Mouse (Mus musculus) ovary, postnatal 14 days (tissue): ENCODE measurements around the gene Hspb3.

Experiments
- DNase-seq: peaks from one replicate; pipeline ENCODE4 v3.0.0; 2022; ENCODE audit warnings: low spot score

Gene Hspb3

DNA sequence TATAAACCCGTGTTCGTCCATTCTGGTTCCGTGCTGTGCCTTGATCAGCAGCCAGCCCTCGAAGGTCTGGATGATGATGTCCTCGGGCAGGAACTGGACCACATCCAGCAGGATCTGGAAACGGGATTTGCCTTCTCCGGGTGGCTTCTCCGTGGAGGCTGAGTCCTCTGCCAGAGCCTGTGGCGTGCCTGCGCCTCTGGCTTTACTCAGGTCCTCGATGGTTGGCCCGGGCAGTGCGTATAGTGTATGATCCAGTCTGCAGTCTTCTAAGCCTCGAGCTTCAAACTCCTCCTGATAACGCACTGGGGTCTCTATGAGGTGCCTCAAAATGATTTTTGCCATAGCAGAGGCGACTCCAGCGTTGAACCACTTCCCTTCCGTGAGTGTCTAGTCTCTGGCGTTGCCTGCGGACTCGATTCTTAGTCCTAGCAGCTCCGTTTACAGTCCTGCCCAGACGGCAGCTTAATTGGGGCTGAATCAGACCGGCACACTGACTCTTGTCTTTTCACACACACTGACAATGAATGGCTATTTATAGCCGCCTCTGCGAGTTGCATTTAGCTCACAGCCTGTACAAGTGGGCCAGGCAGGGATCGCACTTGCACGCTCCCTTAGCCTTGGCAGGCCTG, at the start of gene Hspb3:
Hspb3 (minus strand) TSS at position 526 of the 629 bp plus-strand sequence.
- DNase-seq: no peak

- DNase-seq: no peak
Observed at GRCm38 (mm10) chr13:113713186-113713585, 49.7 kb upstream of the Hspb3 start.

DNA sequence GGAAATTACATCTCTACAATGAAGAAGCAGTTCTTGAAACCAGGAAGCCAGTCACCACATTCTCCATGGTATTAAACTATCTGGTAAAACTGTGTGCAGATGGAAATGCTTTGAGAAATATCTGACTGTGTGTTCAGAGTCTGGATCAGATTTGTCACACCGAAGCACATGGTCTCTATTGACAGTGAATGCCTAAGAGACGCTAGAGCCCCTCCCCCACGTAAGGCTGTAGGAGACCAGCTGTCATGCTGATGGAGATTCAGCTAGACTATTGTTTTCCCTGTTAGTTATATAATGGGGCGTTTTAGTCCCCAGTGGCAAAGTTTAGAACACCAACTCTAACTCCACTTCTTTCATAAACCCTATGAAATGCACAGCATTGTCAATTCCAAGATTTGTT, 42.7 kb upstream of the Hspb3 start:
- DNase-seq: no peak

GRCm38 (mm10) chr13:113701185-113701584, 37.7 kb upstream of the Hspb3 start:
- no peak for DNase-seq

- DNase-seq: no peak
Observed at GRCm38 (mm10) chr13:113699928-113700327, 36.5 kb upstream of the Hspb3 start.

GRCm38 (mm10) chr13:113699415-113699873, 36.0 kb upstream of the Hspb3 start:
- DNase-seq: no peak

GRCm38 (mm10) chr13:113696838-113697321, 33.4 kb upstream of the Hspb3 start:
- no peak for DNase-seq

DNA sequence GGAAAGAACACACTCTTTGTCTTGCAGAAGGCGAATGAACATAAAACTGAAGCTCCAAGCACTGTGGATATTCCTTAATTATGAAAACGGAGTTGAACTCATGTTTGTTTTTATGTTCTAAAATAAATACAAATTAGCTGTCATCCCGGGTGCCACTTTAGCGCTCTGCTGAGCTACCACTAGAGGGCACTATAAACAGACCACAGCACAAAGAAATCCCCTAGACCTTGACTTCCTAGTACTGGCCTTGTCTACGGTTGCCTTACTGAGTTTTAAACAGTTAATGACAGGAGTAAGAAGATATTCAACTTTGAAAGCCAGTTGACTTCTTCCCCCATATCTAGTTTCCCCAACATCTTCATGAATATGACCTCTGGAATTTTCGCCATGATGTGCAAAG, 29.9 kb upstream of the Hspb3 start:
- DNase-seq: peak; percentile 39

GRCm38 (mm10) chr13:113691644-113692043, 28.2 kb upstream of the Hspb3 start:
- DNase-seq: no peak

DNA sequence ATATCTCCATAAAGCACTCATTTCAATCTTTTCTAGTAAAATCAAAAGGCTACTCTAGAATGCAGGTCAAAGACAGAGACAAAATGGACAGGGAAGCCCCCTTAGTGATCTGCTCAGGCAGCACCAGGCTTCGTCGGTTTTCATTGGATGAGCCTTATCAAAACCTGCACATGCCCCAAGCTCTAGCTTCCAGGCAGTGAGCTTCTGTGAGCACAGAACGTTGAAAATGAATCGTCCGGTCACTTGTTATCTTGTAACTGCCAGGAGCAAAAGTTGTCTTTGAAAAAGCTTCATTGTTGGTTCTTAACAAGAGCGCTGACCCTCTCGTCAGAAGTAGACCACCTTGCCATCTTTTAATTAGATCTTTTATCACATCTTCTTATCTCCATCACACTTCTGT, 26.4 kb upstream of the Hspb3 start:
- no peak for DNase-seq

GRCm38 (mm10) chr13:113686691-113687121, 23.2 kb upstream of the Hspb3 start:
- no peak for DNase-seq

DNA sequence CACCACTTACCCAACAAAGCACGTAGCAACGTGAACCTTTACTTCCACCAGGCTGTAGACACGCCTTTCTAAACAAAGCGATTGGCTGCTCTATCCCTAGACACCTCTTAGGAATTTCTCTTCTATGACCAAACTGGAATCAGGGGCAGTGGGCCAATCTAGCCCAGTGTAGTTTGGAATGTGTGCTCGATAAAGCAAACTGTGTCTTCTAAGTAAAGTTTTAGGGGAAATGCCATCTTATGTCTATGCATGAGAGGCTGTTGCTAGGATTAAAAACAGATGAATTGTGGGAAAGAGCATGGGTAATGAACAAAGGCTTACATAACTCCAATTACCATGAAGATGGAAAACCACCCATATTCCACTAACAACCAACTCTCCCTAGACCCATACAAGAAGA, 19.3 kb upstream of the Hspb3 start:
- no peak for DNase-seq

GRCm38 (mm10) chr13:113680646-113681045, 17.2 kb upstream of the Hspb3 start:
- DNase-seq: no peak

DNA sequence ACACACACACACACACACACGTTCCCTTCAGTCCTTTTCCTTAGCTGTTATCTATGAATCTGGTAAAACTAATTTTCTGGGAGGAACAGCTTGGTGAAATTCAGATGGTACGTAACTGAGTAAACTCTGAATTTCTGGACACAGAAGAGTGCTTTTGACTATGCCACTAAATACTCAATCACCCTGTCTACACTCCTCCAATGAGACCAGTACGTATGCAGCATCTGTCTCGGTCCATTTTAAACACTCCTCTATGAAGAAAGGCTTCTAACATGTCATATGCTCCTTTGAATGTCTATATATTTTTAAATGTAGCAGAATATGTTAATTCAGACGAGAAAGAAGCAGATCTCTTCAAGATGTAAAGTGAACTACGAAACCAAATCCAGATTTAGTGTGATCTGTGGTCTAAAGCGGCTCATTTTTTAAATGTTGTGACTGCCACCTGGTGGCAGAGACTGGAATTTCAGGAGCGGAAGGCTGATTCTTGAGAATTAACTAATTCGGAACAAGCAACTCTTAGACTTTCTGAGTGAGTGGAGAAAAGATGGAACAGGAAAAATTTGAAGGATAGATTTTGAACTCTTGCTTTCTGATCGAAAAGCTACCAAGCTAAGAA, 6.1 kb upstream of the Hspb3 start:
- DNase-seq: peak; percentile 48

GRCm38 (mm10) chr13:113663883-113664282, 407 bp upstream of the Hspb3 start:
- DNase-seq: no peak

GRCm38 (mm10) chr13:113661826-113662271, 1.6 kb downstream of the Hspb3 start:
- DNase-seq: no peak

GRCm38 (mm10) chr13:113660576-113661310, 2.7 kb downstream of the Hspb3 start:
- no peak for DNase-seq

DNA sequence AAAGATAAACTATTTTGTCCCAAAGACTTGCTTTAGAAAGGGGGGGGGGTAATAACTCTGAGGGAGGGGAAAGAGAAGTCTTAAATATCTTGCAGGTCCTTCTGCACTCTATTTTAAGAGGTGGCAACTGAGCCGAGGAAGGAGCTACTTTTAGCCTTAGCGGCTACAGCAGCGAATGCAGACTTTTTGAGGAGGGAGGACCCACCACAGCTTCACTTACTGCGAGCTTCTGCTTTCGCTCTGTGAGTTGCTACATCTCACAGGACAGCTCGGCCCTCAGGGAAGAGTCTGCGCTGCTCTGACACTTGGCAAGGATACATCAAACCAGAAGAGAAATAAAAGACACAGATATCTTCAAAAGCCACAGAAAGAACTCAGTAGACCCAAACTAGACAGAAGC, 6.3 kb downstream of the Hspb3 start:
- no peak for DNase-seq

- no peak for DNase-seq
Observed at GRCm38 (mm10) chr13:113656639-113657038, 6.8 kb downstream of the Hspb3 start.

- no peak for DNase-seq
Observed at GRCm38 (mm10) chr13:113655511-113655910, 8.0 kb downstream of the Hspb3 start.

- DNase-seq: no peak
Observed at GRCm38 (mm10) chr13:113640944-113641597, 22.4 kb downstream of the Hspb3 start.

GRCm38 (mm10) chr13:113638914-113639313, 24.6 kb downstream of the Hspb3 start:
- no peak for DNase-seq
